Mouse (Mus musculus) stomach, embryonic 16.5 days (tissue): Measurements from ENCODE around the gene Napa. TPM values are rescaled to one million over a fixed set of nuclear protein-coding genes. Genes with fewer than 3 reads are reported as not detected.

Source experiments
- ATAC-seq: fragments of 200-750 bp; cut with Nextera tagmentation; 2 replicates; pipeline ENCODE4 v1.8.0; 2017; ENCODE audit warnings: moderate number of reproducible peaks, moderate TSS enrichment; ENCODE audit not compliant: insufficient read depth, low FRiP score
- H3K27ac ChIP-seq: fragments of 300-500 bp; sonication (generic); 2 replicates; pipeline ENCODE4 v1.5.1; 2014; ENCODE audit warnings: low read length
- H3K27me3 ChIP-seq: fragments of 300-500 bp; sonication (generic); 2 replicates; pipeline ENCODE4 v1.6.1; 2014; ENCODE audit warnings: low read length, control low read depth, mixed read lengths; ENCODE audit not compliant: control insufficient read depth, insufficient read depth
- H3K36me3 ChIP-seq: fragments of 300-500 bp; sonication (generic); 2 replicates; pipeline ENCODE4 v1.6.1; 2014; ENCODE audit warnings: low read length; ENCODE audit not compliant: control insufficient read depth, insufficient read depth
- H3K4me1 ChIP-seq: fragments of 300-500 bp; sonication (generic); 2 replicates; pipeline ENCODE4 v1.6.1; 2014; ENCODE audit warnings: low read length, control low read depth, mixed read lengths; ENCODE audit not compliant: control insufficient read depth, insufficient read depth
- H3K4me2 ChIP-seq: fragments of 300-500 bp; sonication (generic); 2 replicates; pipeline ENCODE4 v1.6.1; 2014; ENCODE audit warnings: low read depth, low read length, mixed read lengths
- H3K4me3 ChIP-seq: fragments of 300-500 bp; sonication (generic); replicated peaks from 2 replicates; pipeline ENCODE4 v1.5.1; 2014; ENCODE audit warnings: mild to moderate bottlenecking, low read length
- H3K9ac ChIP-seq: fragments of 300-500 bp; sonication (generic); 2 replicates; pipeline ENCODE4 v1.6.1; 2014; ENCODE audit warnings: low read length
- H3K9me3 ChIP-seq: fragments of 300-500 bp; sonication (generic); replicated peaks from 2 replicates; pipeline ENCODE4 v1.6.1; 2016; ENCODE audit warnings: low read length, control low read depth; ENCODE audit not compliant: control insufficient read depth
- whole genome bisulfite sequencing: fragments of 180-500 bp; shearing (Covaris S2); extraction: QIAGEN DNeasy Blood & Tissue Kit; methylation state at CpG from one replicate; pipeline ENCODE4 v1.1.7; 2014; 5-methylcytosine and 5-hydroxymethylcytosine counted together
- polyA plus RNA-seq: library from polyadenylated mRNA; unstranded; fragments of >200 nt; fragmentation: Nextera tagmentation; extraction: Ambion mirVana; gene quantifications from 2 replicates; pipeline ENCODE4 v1.2.1, GENCODE M21; 2015

Napa gene
- polyA plus RNA-seq, 1 experiment from 2014 or later: 206 TPM

DNA sequence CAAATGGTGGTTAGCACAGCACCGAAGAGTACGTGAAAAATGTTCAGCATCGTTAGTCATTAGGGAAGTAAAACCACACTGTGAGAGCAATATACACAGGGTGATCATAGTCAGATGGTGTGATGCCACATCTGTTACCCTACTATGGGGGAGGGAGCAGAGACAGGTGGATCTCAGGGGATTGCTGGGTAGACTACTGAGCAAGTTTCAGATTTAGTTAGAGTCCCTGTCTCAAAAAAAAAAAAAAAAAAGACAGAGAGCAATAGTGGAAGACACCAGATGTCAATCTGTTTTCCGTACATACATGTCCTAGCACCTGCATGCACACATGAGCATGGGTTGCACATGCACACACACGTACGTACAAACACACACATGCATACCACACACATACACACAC lies 42.6 kb upstream of the Napa start:
- Histone ChIP-seq H3K9ac (no peak overlapping the region), H3K27ac (no peak overlapping the region), H3K4me3 (no peak overlapping the region), H3K4me1 (no peaks in the 10 kb centered on the region), H3K4me2 (no peak overlapping the region), H3K36me3 (no peaks in the 10 kb centered on the region), H3K27me3 (peaks cover 3% of the 10 kb centered on the region; the same call in 1 of the 2 replicates), H3K9me3 (no peaks in the 10 kb centered on the region)
- ATAC-seq: no peak
- 80% methylated on average over 6 of the region's 6 CpGs for WGBS

DNA sequence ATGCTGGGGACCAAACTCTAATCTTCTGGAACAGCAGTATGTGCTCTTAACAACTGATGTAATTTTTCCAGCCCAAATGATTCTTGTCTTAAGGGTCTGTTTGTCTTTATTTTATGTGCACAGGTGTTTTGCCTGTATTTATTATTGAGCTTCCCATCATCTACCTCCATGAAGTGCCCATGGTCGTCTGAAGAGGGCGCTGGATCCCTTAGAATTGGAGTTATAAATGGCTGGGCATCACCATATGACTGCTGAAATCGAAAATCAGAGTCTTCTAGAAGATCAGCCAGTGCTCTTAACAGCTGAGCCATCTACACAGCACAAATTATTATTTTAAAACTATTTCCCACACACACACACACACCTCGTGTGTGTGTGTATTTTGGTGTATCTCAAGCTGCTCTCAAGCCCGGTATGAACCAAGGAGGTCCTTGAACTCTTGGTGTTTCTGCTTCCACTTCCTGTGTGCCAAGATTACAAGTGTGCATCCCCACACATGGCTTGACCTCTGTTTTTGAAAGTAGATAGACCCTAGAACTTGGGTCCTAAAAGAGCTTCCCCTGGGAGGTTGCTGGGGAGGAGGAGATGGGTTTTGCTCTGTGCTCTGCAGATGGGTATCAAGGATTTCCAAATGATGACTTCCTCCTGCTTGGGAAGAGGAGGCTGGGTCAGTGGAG lies 41.7 kb upstream of the Napa start:
- H3K4me3 ChIP-seq: no peak overlapping the region
- ATAC-seq: no peak
- H3K4me2 ChIP-seq: no peak overlapping the region
- peaks cover 3% of the 10 kb centered on the region; the same call in 1 of the 2 replicates for H3K9me3 ChIP-seq
- 25% methylated on average over 5 of the region's 5 CpGs for WGBS
- no peaks in the 10 kb centered on the region for H3K36me3 ChIP-seq
- H3K27ac ChIP-seq: peak overlapping the region; percentile 76
- H3K27me3 ChIP-seq: peaks cover 6% of the 10 kb centered on the region; the same call in 1 of the 2 replicates
- no peak overlapping the region for H3K9ac ChIP-seq
- H3K4me1 ChIP-seq: no peaks in the 10 kb centered on the region

DNA sequence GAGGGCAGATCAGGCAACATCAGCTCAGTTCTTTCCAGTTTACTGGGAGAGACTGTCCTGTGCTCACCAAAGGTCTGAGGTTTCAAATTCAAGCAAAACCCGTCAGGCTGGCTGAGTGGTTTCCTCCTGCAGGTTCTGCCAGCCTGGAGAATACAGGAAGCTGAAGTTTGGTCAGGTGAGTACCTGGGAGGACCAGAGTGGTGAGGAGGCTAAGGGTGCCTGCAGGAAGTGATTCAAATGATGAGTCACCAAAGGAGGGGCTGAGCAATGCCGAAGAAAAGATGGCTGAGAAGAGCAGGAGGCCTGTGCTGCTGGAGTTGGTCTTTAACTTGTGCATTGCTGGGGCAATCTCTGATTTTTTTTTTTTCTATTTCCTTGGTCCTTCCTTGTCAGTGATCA lies 41.1 kb upstream of the Napa start:
- WGBS: 53% methylated on average over 2 of the region's 2 CpGs
- Histone ChIP-seq H3K27ac (peak overlapping the region; percentile 76), H3K36me3 (no peaks in the 10 kb centered on the region), H3K4me1 (no peaks in the 10 kb centered on the region), H3K4me2 (no peak overlapping the region), H3K9me3 (peaks cover 6% of the 10 kb centered on the region; the same call in 1 of the 2 replicates), H3K27me3 (peaks cover 11% of the 10 kb centered on the region; the same call in 1 of the 2 replicates), H3K4me3 (no peak overlapping the region), H3K9ac (no peak overlapping the region)
- 0 out of 2 replicates have a peak, but pooled peaks have one; percentile 12 for ATAC-seq

DNA sequence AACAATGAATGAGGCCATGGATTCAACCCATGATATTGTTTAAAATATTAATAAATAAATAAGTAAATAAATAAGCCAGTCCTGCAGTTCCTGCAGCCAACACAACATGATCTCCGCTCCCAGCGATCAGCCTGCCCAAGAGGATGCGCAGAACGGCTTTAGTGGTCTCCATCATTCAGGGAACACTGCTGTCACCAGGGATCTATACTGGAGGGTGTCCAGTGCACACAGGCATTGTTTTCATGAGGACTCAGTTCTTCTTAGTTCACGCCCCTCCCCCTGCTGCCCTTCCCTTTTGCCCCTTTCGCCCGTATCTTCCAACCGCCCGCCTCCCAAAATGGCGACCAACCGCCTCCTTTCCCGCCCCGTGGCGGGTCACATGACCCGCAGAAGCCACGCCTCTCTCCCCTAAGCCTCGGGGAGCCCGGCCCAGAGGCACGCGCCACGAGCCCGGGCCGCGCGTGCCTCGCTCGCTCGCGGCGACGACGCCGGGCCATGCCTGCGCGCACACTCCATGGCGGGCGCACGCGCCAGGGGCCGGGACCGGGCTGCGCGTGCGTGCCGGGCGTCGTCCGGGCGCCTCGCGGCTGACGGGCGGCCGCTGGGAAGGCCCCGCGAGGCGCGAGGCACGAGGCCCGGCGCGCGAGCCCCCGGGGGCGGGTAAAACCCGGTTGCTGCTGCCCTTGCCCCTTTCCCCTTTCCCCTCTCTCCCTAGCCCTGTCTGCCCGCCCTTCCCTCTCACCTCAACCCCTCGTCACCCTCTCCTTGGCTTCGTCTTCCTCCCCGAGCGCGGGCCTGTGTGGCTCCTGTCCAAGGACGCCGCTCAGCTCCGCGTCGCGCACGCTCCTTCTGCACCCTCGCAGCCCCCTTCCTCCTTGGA lies 36.8 kb upstream of the Napa start, which contains the start of gene Zfp541:
Gene Zfp541 (plus strand): TSS at position 596 of the 880 bp plus-strand sequence.
- WGBS: 43% methylated on average over 79 of the region's 80 CpGs
- peaks cover 11% of the 10 kb centered on the region; the same call in 1 of the 2 replicates for H3K27me3 ChIP-seq
- H3K4me2 ChIP-seq: peak within 1 kb of the TSS; percentile 39
- ATAC-seq: no peak
- no peak within 1 kb of the TSS for H3K9ac ChIP-seq
- H3K27ac ChIP-seq: no peak within 1 kb of the TSS
- H3K9me3 ChIP-seq: peaks cover 10% of the 10 kb centered on the region; the same call in 1 of the 2 replicates
- no peaks in the 10 kb centered on the region for H3K4me1 ChIP-seq
- no peaks in the 10 kb centered on the region for H3K36me3 ChIP-seq
- H3K4me3 ChIP-seq: peak within 1 kb of the TSS; percentile 16

DNA sequence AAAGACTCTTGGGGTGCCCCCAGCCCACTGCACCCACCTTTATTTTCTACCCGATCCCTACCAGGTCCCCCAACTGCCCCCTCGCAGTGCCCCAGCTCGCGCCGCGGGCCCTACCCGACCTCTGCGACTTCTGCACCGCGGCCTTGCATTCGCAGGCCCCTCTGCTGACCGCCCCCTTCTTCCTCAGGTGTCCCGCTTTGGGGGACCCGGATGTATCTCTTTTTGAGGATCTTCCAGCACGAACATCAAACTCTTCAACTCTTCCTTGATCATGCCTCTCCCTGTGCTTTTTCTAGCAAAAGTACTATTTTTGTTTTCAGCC lies 36.2 kb upstream of the Napa start:
- Histone ChIP-seq H3K4me3 (no peak overlapping the region), H3K4me2 (no peak overlapping the region), H3K27ac (no peak overlapping the region), H3K36me3 (no peaks in the 10 kb centered on the region), H3K9ac (no peak overlapping the region), H3K27me3 (peaks cover 11% of the 10 kb centered on the region; the same call in 1 of the 2 replicates), H3K4me1 (no peaks in the 10 kb centered on the region), H3K9me3 (peaks cover 10% of the 10 kb centered on the region; the same call in 1 of the 2 replicates)
- no peak for ATAC-seq
- 63% methylated on average over 15 of the region's 15 CpGs for WGBS

DNA sequence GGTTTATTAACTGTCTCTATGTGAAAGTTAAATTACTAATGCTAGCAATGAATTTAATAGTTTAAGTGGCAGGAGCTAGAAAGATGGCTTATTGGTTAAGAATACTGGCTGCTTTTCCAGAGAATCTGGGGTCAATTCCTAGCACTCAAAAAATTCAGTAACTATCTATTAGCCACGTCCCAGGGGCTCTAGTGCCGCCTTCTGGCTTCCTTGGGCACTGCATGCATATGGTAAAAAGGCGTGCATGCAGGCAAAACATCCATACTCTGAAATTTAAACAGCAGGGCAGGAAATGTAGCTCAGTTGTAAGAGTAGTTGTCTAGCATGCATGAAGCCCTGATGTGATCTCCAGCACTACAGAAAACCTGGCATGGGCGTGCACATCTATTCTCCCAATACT lies 34.8 kb upstream of the Napa start:
- H3K9ac ChIP-seq: no peak overlapping the region
- no peak overlapping the region for H3K27ac ChIP-seq
- WGBS: 32% methylated on average over 4 of the region's 4 CpGs

DNA sequence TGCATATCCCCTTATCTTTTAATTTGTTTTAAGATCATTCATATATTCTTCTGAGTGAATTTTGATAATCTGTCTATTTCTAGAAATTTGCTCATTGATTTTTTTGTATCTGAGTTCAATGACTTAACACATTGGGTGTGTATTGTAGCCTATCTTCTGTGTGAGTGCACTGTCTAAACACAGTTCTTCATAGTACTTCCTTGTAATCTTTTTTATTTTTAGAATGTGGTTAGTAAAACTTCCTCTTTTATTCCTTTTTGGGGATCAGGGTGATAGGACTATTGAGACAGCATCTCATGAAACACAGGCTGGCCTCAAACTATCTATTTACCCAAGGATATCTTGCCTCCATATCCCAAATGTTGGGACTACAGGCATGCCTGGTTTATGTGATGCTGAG lies 27.4 kb upstream of the Napa start:
- H3K4me2 ChIP-seq: no peak overlapping the region
- no peaks in the 10 kb centered on the region for H3K36me3 ChIP-seq
- no peak overlapping the region for H3K9ac ChIP-seq
- no peak overlapping the region for H3K4me3 ChIP-seq
- no peaks in the 10 kb centered on the region for H3K4me1 ChIP-seq
- H3K9me3 ChIP-seq: no peaks in the 10 kb centered on the region
- H3K27me3 ChIP-seq: no peaks in the 10 kb centered on the region
- no peak for ATAC-seq
- H3K27ac ChIP-seq: no peak overlapping the region

More for the DNA sequence above, 34.8 kb upstream of the Napa start:
- Histone ChIP-seq H3K4me3 (no peak overlapping the region), H3K36me3 (no peaks in the 10 kb centered on the region), H3K27me3 (peaks cover 11% of the 10 kb centered on the region; the same call in 1 of the 2 replicates), H3K4me1 (no peaks in the 10 kb centered on the region), H3K9me3 (peaks cover 10% of the 10 kb centered on the region; the same call in 1 of the 2 replicates), H3K4me2 (no peak overlapping the region)
- ATAC-seq: no peak

DNA sequence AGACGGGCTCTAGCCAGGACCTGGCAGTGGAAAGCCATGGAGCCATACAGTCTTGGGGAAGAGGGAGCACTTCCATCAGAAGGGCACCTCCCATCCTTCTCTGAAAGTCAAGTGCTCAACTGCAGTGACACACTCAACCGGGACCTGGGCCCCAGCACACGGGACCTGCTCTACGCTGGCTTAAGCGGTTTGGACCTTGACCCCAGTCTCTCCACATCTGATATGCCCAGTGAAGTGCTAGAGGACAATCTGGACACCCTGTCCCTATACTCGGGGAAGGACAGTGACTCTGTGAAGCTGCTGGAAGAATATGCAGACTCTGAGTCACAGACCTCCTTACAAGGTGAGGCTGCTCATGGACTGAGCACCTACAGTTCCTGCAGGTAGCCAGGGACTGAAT lies 26.4 kb upstream of the Napa start:
- 77% methylated on average over 6 of the region's 6 CpGs for WGBS
- Histone ChIP-seq H3K36me3 (no peaks in the 10 kb centered on the region), H3K4me1 (no peaks in the 10 kb centered on the region), H3K4me3 (no peak overlapping the region), H3K27me3 (no peaks in the 10 kb centered on the region), H3K4me2 (no peak overlapping the region), H3K9ac (no peak overlapping the region), H3K9me3 (no peaks in the 10 kb centered on the region), H3K27ac (no peak overlapping the region)
- ATAC-seq: no peak

DNA sequence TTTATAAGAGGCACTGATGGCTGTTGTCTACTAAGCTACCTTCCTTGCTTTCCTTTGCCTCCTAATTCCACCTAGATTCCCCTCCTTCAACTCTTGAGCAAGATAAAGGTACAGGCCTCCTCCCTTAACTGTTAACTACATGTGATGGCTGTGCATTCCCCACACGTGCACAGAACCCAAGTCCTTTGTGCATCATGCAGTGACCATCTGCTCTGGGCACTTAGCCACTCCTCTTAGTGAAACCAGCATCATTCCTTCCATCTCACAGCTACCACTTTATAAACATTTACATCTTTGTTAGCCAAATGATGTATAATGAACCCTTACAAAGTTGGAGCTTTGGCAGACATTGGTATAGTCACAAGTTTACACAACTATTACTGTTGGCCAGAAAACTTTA lies 18.3 kb upstream of the Napa start:
- WGBS: 50% methylated on average over 1 of the region's 1 CpGs
- Histone ChIP-seq H3K36me3 (no peaks in the 10 kb centered on the region), H3K4me3 (no peak overlapping the region), H3K9me3 (no peaks in the 10 kb centered on the region), H3K4me2 (no peak overlapping the region), H3K27ac (no peak overlapping the region), H3K9ac (no peak overlapping the region), H3K27me3 (no peaks in the 10 kb centered on the region), H3K4me1 (no peaks in the 10 kb centered on the region)
- no peak for ATAC-seq
